Mouse (Mus musculus) cerebellum, adult 2 months (tissue): ENCODE results near the gene Miga1.

Source experiments
- CTCF ChIP-seq: fragments of 200-500 bp; IDR thresholded peaks from 2 replicates; pipeline ENCODE4 v1.5.1; 2011; ENCODE audit warnings: low read depth, mild to moderate bottlenecking, control low read depth, low read length, moderate library complexity, borderline replicate concordance; ENCODE audit not compliant: insufficient read depth
- POLR2A ChIP-seq: fragments of 200-500 bp; IDR thresholded peaks from 2 replicates; pipeline ENCODE4 v1.6.1; 2011; ENCODE audit warnings: low read length, control low read depth, borderline replicate concordance; ENCODE audit not compliant: insufficient read depth

DNA sequence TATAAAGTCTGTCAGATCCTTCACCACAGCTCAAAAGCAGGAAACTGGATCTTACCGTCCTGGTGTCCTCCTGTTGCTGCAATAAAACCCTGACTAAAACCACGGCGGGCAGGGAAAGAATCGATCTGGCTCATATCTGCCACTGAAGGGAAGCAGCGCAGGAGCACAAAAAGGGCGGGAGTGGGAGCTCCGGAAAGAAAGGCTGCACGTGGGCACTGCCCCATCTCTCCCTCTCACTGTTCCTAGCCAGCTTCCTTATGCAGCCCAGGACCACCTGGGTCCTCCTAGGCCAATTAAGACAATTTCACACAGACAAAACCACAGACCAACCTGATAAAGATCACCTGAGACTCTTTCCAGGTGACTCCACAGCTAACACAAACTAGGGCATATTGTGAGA, 78.8 kb downstream of the Miga1 start:
- TF ChIP-seq POLR2A: no peak
- no peak for TF ChIP-seq CTCF
